Mouse (Mus musculus) heart, postnatal 0 days (tissue): ENCODE measurements around the gene Arhgef40.

Experiments
- CTCF ChIP-seq: IDR thresholded peaks from 2 replicates; pipeline ENCODE4 v1.5.1; 2016; ENCODE audit warnings: antibody characterized with exemption, control low read depth, low read depth
- EP300 ChIP-seq: IDR thresholded peaks from 2 replicates; pipeline ENCODE4 v1.6.1; 2016; ENCODE audit warnings: antibody characterized with exemption, low read depth

- no peak for TF ChIP-seq CTCF
- TF ChIP-seq EP300, result no peak
These were observed 22.3 kb downstream of the Arhgef40 start for GRCm38 (mm10) chr14:52006771-52007170.
